Mouse (Mus musculus) cerebellum, adult 2 months (tissue): ENCODE measurements around the gene Helb. TPM values are rescaled to one million over a fixed set of nuclear protein-coding genes. Genes with fewer than 3 reads are reported as not detected.
A peak's percentile ranks its signal among the peaks of the same experiment; 100 is the strongest.

Experiments
- DNase-seq, 2 experiments: peaks; one replicate each; pipeline ENCODE4 v3.0.0; 2021
- H3K27ac ChIP-seq: fragments of 200-500 bp; 2 replicates; pipeline ENCODE4 v1.5.1; 2012; ENCODE audit warnings: low read length, control low read depth, inconsistent platforms; ENCODE audit not compliant: insufficient read depth
- H3K27me3 ChIP-seq: fragments of 200-500 bp; 2 replicates; pipeline ENCODE4 v1.6.1; 2012; ENCODE audit warnings: inconsistent platforms, mild to moderate bottlenecking, low read length, moderate library complexity; ENCODE audit not compliant: control insufficient read depth, insufficient read depth
- H3K4me1 ChIP-seq: fragments of 200-500 bp; 2 replicates; pipeline ENCODE4 v1.6.1; 2011; ENCODE audit warnings: low read length; ENCODE audit not compliant: control insufficient read depth, insufficient read depth
- H3K4me3 ChIP-seq: fragments of 200-500 bp; replicated peaks from 2 replicates; pipeline ENCODE3; 2011; ENCODE audit warnings: mild to moderate bottlenecking, low read depth, low read length, control low read depth; ENCODE audit not compliant: insufficient read depth
- CTCF ChIP-seq: fragments of 200-500 bp; IDR thresholded peaks from 2 replicates; pipeline ENCODE4 v1.5.1; 2011; ENCODE audit warnings: low read depth, mild to moderate bottlenecking, control low read depth, low read length, moderate library complexity, borderline replicate concordance; ENCODE audit not compliant: insufficient read depth
- POLR2A ChIP-seq: fragments of 200-500 bp; IDR thresholded peaks from 2 replicates; pipeline ENCODE4 v1.6.1; 2011; ENCODE audit warnings: low read length, control low read depth, borderline replicate concordance; ENCODE audit not compliant: insufficient read depth
- WGBS: fragments of 180-500 bp; shearing (Covaris S2); methylation state at CpG from one replicate; pipeline ENCODE4 v1.1.7; 2018; 5-methylcytosine and 5-hydroxymethylcytosine counted together
- polyA plus RNA-seq: library from polyadenylated mRNA; depleted of rRNA; stranded (reverse); fragments of >200 nt; gene quantifications from 2 replicates; pipeline ENCODE4 v1.2.3, GENCODE M21; 2012

Helb gene
- polyA plus RNA-seq, 1 experiment, result 4.6 TPM

GRCm38 (mm10) chr10:120111691-120112319 lies 982 bp downstream of the Helb start:
- H3K4me1 ChIP-seq, result no peaks in the 10 kb centered on the region

GRCm38 (mm10) chr10:120100806-120101205 lies 12.0 kb downstream of the Helb start:
- WGBS, result 83% methylated on average over 1 of the region's 1 CpGs
- Histone ChIP-seq H3K27ac (no peak overlapping the region), H3K27me3 (no peaks in the 10 kb centered on the region), H3K4me1 (no peaks in the 10 kb centered on the region), H3K4me3 (no peak overlapping the region)
- TF ChIP-seq POLR2A (no peak), CTCF (no peak)
- DNase-seq, result no peak

More at GRCm38 (mm10) chr10:120111691-120112319, 982 bp downstream of the Helb start:
- 75% methylated on average over 3 of the region's 3 CpGs for WGBS
- no peak for DNase-seq
- Histone ChIP-seq H3K27me3 (no peaks in the 10 kb centered on the region), H3K27ac (no peak overlapping the region), H3K4me3 (peak overlapping the region; percentile 97)
- TF ChIP-seq POLR2A (no peak), CTCF (no peak)

DNA sequence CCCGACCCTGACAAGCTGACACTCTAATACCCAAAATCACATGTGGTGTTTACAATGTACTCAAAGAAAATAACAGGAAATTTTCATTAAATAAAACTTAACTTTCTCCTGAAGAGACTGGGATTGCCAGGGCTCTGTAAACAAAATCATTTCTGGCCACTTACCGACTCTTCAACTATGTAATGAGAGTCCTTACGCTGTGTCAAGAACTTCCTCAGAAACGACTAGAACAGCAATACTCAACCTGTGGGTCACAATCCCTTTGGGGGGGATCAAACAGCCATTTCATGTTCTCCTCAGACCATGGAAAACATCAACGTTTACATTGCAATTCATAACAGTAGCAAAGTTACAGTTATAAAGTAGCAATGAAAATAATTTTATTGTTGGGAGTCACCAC lies 15.2 kb downstream of the Helb start:
- DNase-seq, result no peak
- H3K4me3 ChIP-seq, result no peak overlapping the region
- TF ChIP-seq POLR2A, result no peak
- no peak for TF ChIP-seq CTCF
- no peaks in the 10 kb centered on the region; the same call in 1 of the 2 replicates for H3K27me3 ChIP-seq
- H3K27ac ChIP-seq, result no peak overlapping the region
- H3K4me1 ChIP-seq, result no peaks in the 10 kb centered on the region
- 93% methylated on average over 5 of the region's 5 CpGs for WGBS

DNA sequence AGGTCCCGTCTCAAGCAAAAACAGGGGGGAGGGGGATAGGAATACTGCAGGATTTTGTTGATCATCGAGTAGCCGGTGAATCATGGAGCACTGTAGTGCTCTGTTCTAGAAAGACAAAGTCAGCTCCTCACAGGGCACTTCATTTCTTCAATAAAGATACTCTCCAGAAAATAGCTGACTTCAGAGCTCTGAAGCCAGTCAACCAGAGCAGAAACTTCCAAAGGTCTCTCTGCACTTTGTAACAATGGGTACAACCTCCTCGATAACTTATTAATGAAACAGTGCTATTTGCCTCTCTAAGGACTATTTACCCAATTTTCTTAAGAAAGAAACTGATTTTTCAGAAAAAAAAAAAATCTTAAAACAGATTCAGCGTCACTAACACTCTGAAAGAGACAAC lies 17.1 kb downstream of the Helb start:
- Histone ChIP-seq H3K4me3 (no peak overlapping the region), H3K4me1 (no peaks in the 10 kb centered on the region), H3K27ac (no peak overlapping the region), H3K27me3 (no peaks in the 10 kb centered on the region; the same call in 1 of the 2 replicates)
- TF ChIP-seq CTCF (no peak), POLR2A (no peak)
- no peak for DNase-seq
- 95% methylated on average over 5 of the region's 5 CpGs for WGBS

DNA sequence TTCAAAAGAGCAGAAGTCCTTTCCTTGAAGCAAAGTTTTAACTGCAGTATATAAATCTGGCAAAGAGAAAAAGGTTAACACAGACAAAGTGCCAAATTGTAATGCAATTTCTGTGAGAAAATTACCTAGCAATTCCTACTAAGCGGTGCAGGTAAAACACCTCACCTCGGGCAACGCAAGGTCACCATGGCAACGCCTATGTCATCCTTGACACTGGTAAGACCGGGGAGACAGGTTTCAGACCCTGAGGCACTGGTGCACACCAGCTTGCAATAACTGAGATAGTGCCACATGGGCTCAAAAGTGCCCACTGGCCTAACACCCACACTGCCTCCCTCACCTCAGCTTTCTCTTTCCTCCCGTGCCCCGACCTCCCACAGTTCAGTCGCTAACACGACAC lies 17.7 kb downstream of the Helb start:
- Histone ChIP-seq H3K4me3 (no peak overlapping the region), H3K4me1 (no peaks in the 10 kb centered on the region), H3K27me3 (no peaks in the 10 kb centered on the region; the same call in 1 of the 2 replicates), H3K27ac (no peak overlapping the region)
- WGBS, result 93% methylated on average over 9 of the region's 9 CpGs
- no peak for TF ChIP-seq POLR2A
- TF ChIP-seq CTCF, result no peak
- no peak for DNase-seq

DNA sequence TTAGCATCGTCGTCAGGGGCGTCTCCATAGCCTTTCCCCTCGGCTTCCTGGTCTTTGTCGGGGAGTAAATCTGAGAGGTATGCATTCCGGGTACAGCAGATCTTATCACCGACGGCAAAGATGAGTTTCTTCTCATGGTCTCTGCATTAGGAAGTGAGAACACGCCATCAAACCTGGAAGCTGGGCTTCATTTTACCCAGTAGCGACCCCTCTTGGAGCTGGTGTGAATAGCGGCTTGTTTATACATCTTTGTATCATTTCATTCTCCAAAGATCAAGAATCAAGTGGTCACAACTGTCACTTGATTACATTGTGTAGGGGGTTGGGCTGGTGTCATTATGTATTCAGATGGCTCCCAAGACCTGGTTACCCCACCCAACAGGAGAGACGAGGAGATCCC lies 20.2 kb downstream of the Helb start:
- H3K27me3 ChIP-seq, result no peaks in the 10 kb centered on the region; the same call in 1 of the 2 replicates
- H3K27ac ChIP-seq, result no peak overlapping the region
- no peak for DNase-seq
- no peaks in the 10 kb centered on the region for H3K4me1 ChIP-seq
- no peak overlapping the region for H3K4me3 ChIP-seq
- TF ChIP-seq POLR2A (no peak), CTCF (no peak)
- 88% methylated on average over 12 of the region's 12 CpGs for WGBS

- Histone ChIP-seq H3K4me1 (no peaks in the 10 kb centered on the region), H3K4me3 (no peak overlapping the region), H3K27me3 (no peaks in the 10 kb centered on the region), H3K27ac (no peak overlapping the region)
- 59% methylated on average over 3 of the region's 3 CpGs for WGBS
- no peak for TF ChIP-seq POLR2A
- no peak for TF ChIP-seq CTCF
- DNase-seq, result no peak
Measured at GRCm38 (mm10) chr10:120077850-120078249, 34.9 kb downstream of the Helb start.

DNA sequence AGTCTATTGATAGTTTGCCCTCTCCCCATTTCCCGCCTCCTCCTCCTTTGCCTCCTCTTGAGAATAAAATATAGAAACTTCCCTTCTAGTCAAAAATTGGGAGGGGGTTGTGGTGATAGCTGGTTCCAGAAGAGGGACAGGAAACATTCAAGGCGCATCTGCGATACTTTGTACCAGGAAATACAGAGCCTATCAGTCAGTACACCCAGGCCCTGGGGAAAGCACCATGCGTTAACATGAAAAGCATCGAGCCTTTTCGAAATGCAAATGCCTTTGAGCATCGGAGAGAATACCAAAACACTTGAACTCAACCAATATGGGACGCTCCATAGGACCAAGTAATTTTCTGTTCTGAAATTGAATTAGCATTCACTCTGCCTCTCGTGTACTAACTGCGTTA lies 46.5 kb downstream of the Helb start:
- H3K27ac ChIP-seq, result no peak overlapping the region
- no peaks in the 10 kb centered on the region for H3K4me1 ChIP-seq
- no peak for DNase-seq
- no peaks in the 10 kb centered on the region for H3K27me3 ChIP-seq
- 95% methylated on average over 10 of the region's 10 CpGs for WGBS
- no peak overlapping the region for H3K4me3 ChIP-seq
- TF ChIP-seq CTCF, result no peak
- TF ChIP-seq POLR2A, result no peak
